Mouse (Mus musculus) small intestine, adult 2 months (tissue): ENCODE results near the gene Kif5a. TPM values are rescaled to one million over a fixed set of nuclear protein-coding genes. Genes with fewer than 3 reads are reported as not detected.

Source experiments
- H3K27ac ChIP-seq: fragments of 200-500 bp; 2 replicates; pipeline ENCODE4 v1.5.1; 2012; ENCODE audit warnings: low read depth, low read length, control low read depth, inconsistent platforms; ENCODE audit not compliant: insufficient read depth
- H3K27me3 ChIP-seq: fragments of 200-500 bp; 2 replicates; pipeline ENCODE4 v1.6.1; 2012; ENCODE audit warnings: mild to moderate bottlenecking, moderate library complexity, low read length, inconsistent platforms; ENCODE audit not compliant: control insufficient read depth, insufficient read depth
- H3K36me3 ChIP-seq: fragments of 200-500 bp; 2 replicates; pipeline ENCODE4 v1.6.1; 2012; ENCODE audit warnings: mild to moderate bottlenecking, low read length, control low read depth, inconsistent platforms; ENCODE audit not compliant: control insufficient read depth, insufficient read depth
- H3K4me1 ChIP-seq: fragments of 200-500 bp; 2 replicates; pipeline ENCODE4 v1.6.1; 2012; ENCODE audit warnings: low read length, inconsistent platforms, mixed read lengths; ENCODE audit not compliant: control insufficient read depth, insufficient read depth, insufficient read length
- H3K4me3 ChIP-seq: fragments of 200-500 bp; 2 replicates; pipeline ENCODE4 v1.5.1; 2012; ENCODE audit warnings: low read depth, mild to moderate bottlenecking, control low read depth, inconsistent platforms, low read length, moderate library complexity
- CTCF ChIP-seq: fragments of 200-500 bp; IDR thresholded peaks from 2 replicates; pipeline ENCODE4 v1.5.1; 2012; ENCODE audit warnings: low read depth, mild to moderate bottlenecking, control low read depth, inconsistent platforms, low read length, moderate library complexity, mixed read lengths; ENCODE audit not compliant: insufficient replicate concordance, insufficient read length; ENCODE audit errors: extremely low read depth
- POLR2A ChIP-seq: fragments of 200-500 bp; IDR thresholded peaks from 2 replicates; pipeline ENCODE4 v1.6.1; 2012; ENCODE audit warnings: low read depth, mild to moderate bottlenecking, control low read depth, inconsistent platforms, low read length, moderate library complexity
- WGBS: fragments of 180-500 bp; shearing (Covaris S2); methylation state at CpG from one replicate; pipeline ENCODE4 v1.1.7; 2018; 5-methylcytosine and 5-hydroxymethylcytosine counted together
- polyA plus RNA-seq: library from polyadenylated mRNA; depleted of rRNA; stranded (reverse); fragments of >200 nt; gene quantifications from 2 replicates; pipeline ENCODE4 v1.2.3, GENCODE M21; 2012

Gene Kif5a
- polyA plus RNA-seq, 1 experiment: 1.8 TPM

GRCm38 (mm10) chr10:127261706-127262547 lies 1.2 kb downstream of the Kif5a start:
- peak overlapping the region; percentile 67; the same call in 1 of the 2 replicates for H3K4me3 ChIP-seq
- H3K36me3 ChIP-seq: no peaks in the 10 kb centered on the region
- no peak for TF ChIP-seq POLR2A
- TF ChIP-seq CTCF: no peak
- H3K27ac ChIP-seq: no peak overlapping the region
- H3K27me3 ChIP-seq: peaks cover 8% of the 10 kb centered on the region
- H3K4me1 ChIP-seq: peaks cover 5% of the 10 kb centered on the region
- 54% methylated on average over 15 of the region's 15 CpGs for WGBS

- Histone ChIP-seq H3K4me1 (peaks cover 3% of the 10 kb centered on the region; the same call in 1 of the 2 replicates), H3K36me3 (no peaks in the 10 kb centered on the region), H3K4me3 (no peak overlapping the region), H3K27me3 (peaks cover 7% of the 10 kb centered on the region), H3K27ac (no peak overlapping the region)
- 78% methylated on average over 8 of the region's 8 CpGs for WGBS
- TF ChIP-seq POLR2A (no peak), CTCF (no peak)
These were observed 4.7 kb downstream of the Kif5a start for GRCm38 (mm10) chr10:127258489-127258888.

- H3K4me1 ChIP-seq: peaks cover 2% of the 10 kb centered on the region; the same call in 1 of the 2 replicates
- H3K4me3 ChIP-seq: no peak overlapping the region
- no peak for TF ChIP-seq CTCF
- no peak for TF ChIP-seq POLR2A
- WGBS: 69% methylated on average over 6 of the region's 6 CpGs
- H3K27ac ChIP-seq: no peak overlapping the region
- peaks cover 5% of the 10 kb centered on the region for H3K27me3 ChIP-seq
- H3K36me3 ChIP-seq: no peaks in the 10 kb centered on the region
These were observed 5.4 kb downstream of the Kif5a start for GRCm38 (mm10) chr10:127257790-127258189.

GRCm38 (mm10) chr10:127255625-127256345 lies 7.4 kb downstream of the Kif5a start:
- H3K4me1 ChIP-seq: no peaks in the 10 kb centered on the region
- H3K4me3 ChIP-seq: no peak overlapping the region
- H3K27ac ChIP-seq: no peak overlapping the region
- no peaks in the 10 kb centered on the region for H3K27me3 ChIP-seq
- H3K36me3 ChIP-seq: no peaks in the 10 kb centered on the region
- no peak for TF ChIP-seq POLR2A
- 24% methylated on average over 14 of the region's 14 CpGs for WGBS

GRCm38 (mm10) chr10:127250810-127251209 lies 12.3 kb downstream of the Kif5a start:
- Histone ChIP-seq H3K4me1 (no peaks in the 10 kb centered on the region), H3K36me3 (no peaks in the 10 kb centered on the region), H3K27ac (no peak overlapping the region), H3K4me3 (no peak overlapping the region), H3K27me3 (no peaks in the 10 kb centered on the region)
- TF ChIP-seq POLR2A (no peak), CTCF (no peak)
- 69% methylated on average over 5 of the region's 5 CpGs for WGBS

- Histone ChIP-seq H3K27ac (no peak overlapping the region), H3K4me1 (no peaks in the 10 kb centered on the region), H3K27me3 (no peaks in the 10 kb centered on the region), H3K36me3 (no peaks in the 10 kb centered on the region), H3K4me3 (no peak overlapping the region)
- 62% methylated on average over 18 of the region's 18 CpGs for WGBS
- no peak for TF ChIP-seq CTCF
- TF ChIP-seq POLR2A: no peak
These were observed 24.8 kb downstream of the Kif5a start for GRCm38 (mm10) chr10:127238241-127238824.

GRCm38 (mm10) chr10:127236541-127236940 lies 26.6 kb downstream of the Kif5a start:
- Histone ChIP-seq H3K27ac (no peak overlapping the region), H3K36me3 (no peaks in the 10 kb centered on the region), H3K27me3 (no peaks in the 10 kb centered on the region), H3K4me3 (no peak overlapping the region), H3K4me1 (no peaks in the 10 kb centered on the region)
- 19% methylated on average over 9 of the region's 9 CpGs for WGBS
- no peak for TF ChIP-seq CTCF
- no peak for TF ChIP-seq POLR2A
